Mouse (Mus musculus) testis, adult 2 months (tissue): Measurements from ENCODE around the gene Stk33. TPM values are rescaled to one million over a fixed set of nuclear protein-coding genes. Genes with fewer than 3 reads are reported as not detected.

ENCODE experiments used
- H3K27ac ChIP-seq: fragments of 200-500 bp; 2 replicates; pipeline ENCODE4 v1.5.1; 2012; ENCODE audit warnings: low read depth, low read length; ENCODE audit not compliant: control insufficient read depth, insufficient read depth
- H3K27me3 ChIP-seq: fragments of 200-500 bp; 2 replicates; pipeline ENCODE4 v1.6.1; 2012; ENCODE audit warnings: mild to moderate bottlenecking, low read length, moderate library complexity; ENCODE audit not compliant: control insufficient read depth, insufficient read depth
- H3K36me3 ChIP-seq: fragments of 200-500 bp; 2 replicates; pipeline ENCODE4 v1.6.1; 2012; ENCODE audit warnings: mild to moderate bottlenecking, low read length; ENCODE audit not compliant: control insufficient read depth, insufficient read depth
- H3K4me1 ChIP-seq: fragments of 200-500 bp; 2 replicates; pipeline ENCODE4 v1.6.1; 2012; ENCODE audit warnings: low read length; ENCODE audit not compliant: control insufficient read depth, insufficient read depth
- H3K4me3 ChIP-seq: fragments of 200-500 bp; 2 replicates; pipeline ENCODE4 v1.5.1; 2012; ENCODE audit warnings: low read depth, mild to moderate bottlenecking, low read length, moderate library complexity, mixed read lengths; ENCODE audit not compliant: control insufficient read depth
- CTCF ChIP-seq: fragments of 200-500 bp; IDR thresholded peaks from 2 replicates; pipeline ENCODE4 v1.5.1; 2012; ENCODE audit warnings: low read depth, mild to moderate bottlenecking, inconsistent platforms, low read length, moderate library complexity; ENCODE audit not compliant: control insufficient read depth, insufficient read depth, insufficient replicate concordance
- POLR2A ChIP-seq: fragments of 200-500 bp; IDR thresholded peaks from 2 replicates; pipeline ENCODE4 v1.6.1; 2012; ENCODE audit warnings: low read depth, mild to moderate bottlenecking, inconsistent platforms, low read length, moderate library complexity; ENCODE audit not compliant: control insufficient read depth
- polyA plus RNA-seq: library from polyadenylated mRNA; depleted of rRNA; stranded (reverse); fragments of >200 nt; gene quantifications from 2 replicates; pipeline ENCODE4 v1.2.3, GENCODE M21; 2012

Gene Stk33
- polyA plus RNA-seq, 1 experiment = 132 TPM

DNA sequence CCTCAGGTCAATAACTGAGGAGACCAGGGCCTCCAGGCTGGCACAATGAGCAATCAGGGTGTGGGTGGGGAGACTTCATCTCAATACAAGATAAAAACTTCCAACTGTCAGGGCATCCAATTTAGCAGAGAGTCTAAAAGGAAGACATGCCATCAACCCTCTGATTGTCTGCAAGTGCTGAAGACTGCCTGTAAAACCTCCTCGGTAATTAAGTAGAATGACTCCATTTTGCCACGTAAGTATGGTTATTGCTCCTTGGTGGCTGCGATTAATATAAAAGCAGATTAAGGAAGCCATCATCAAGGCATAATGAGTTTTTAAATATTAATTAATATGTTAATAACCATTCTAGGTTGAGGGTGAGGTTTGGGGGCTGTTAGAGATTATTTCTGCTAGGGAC, 187.5 kb downstream of the Stk33 start:
- Histone ChIP-seq H3K27me3 (no peaks in the 10 kb centered on the region), H3K27ac (no peak overlapping the region), H3K4me3 (no peak overlapping the region), H3K36me3 (no peaks in the 10 kb centered on the region), H3K4me1 (peaks cover 6% of the 10 kb centered on the region)
- no peak for TF ChIP-seq POLR2A
- no peak for TF ChIP-seq CTCF

DNA sequence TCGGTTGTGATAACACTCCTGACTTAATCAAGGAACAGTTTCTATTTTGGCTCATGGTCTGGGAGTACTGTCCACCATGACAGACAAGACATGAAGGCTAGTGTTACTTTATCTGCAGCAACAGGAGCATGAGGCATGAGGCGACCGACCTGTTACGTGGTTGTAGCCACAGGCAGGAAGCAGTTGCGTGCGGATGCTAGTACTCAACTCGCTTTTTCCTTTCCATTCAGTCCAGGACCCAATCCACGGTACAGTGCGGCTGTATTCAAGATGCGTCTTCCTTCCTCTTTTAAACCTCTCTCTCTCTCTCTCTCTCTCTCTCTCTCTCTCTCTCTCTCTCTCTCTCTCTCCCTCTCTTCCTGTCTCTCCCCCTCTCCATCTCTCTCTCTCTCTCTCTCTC, 194.1 kb downstream of the Stk33 start:
- Histone ChIP-seq H3K27me3 (no peaks in the 10 kb centered on the region; the same call in 1 of the 2 replicates), H3K36me3 (no peaks in the 10 kb centered on the region), H3K4me3 (no peak overlapping the region), H3K4me1 (peaks cover 5% of the 10 kb centered on the region), H3K27ac (no peak overlapping the region)
- TF ChIP-seq CTCF = no peak
- TF ChIP-seq POLR2A = no peak

DNA sequence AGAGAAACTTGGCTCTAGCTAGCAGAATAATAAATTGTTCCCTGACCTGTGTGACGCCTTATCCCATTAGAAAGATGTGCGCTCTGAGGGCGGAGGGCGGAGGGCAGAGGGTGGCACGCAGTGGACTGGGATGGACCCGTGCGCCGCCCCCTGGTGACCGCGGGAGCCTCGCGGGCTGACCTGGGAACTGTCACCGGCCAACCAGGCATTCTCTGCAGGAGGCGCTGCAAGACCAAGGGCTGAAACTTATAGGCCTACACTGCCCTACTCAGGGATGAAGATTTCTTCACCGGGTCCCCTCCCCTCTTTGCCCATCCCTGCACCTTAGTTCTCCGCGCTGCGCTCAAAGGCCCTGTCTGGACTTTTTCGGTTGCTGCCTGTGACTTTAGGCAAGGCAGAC, 197.6 kb downstream of the Stk33 start:
- Histone ChIP-seq H3K36me3 (no peaks in the 10 kb centered on the region), H3K4me3 (no peak overlapping the region), H3K27ac (no peak overlapping the region), H3K27me3 (no peaks in the 10 kb centered on the region; the same call in 1 of the 2 replicates), H3K4me1 (peaks cover 5% of the 10 kb centered on the region)
- TF ChIP-seq CTCF (no peak), POLR2A (no peak)

DNA sequence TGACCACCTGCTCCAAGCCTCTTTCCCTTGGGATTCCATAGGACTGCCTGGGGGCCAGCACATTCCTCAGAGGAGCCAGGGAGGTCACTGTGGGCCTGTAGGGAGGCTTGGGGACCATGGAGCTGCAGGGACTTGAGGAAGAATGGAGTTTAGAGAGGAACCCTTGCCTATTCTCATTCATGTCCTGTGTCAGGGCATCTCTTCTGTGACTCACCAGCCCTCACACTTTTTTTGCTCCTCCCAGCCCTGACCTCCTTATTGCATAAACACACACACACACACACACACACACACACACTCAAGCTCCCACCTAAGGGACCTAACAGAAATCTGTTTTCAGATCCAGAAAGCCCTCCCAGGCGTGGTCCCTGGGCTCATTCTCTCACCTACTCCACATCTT, 199.5 kb downstream of the Stk33 start:
- TF ChIP-seq CTCF (no peak), POLR2A (no peak)

DNA sequence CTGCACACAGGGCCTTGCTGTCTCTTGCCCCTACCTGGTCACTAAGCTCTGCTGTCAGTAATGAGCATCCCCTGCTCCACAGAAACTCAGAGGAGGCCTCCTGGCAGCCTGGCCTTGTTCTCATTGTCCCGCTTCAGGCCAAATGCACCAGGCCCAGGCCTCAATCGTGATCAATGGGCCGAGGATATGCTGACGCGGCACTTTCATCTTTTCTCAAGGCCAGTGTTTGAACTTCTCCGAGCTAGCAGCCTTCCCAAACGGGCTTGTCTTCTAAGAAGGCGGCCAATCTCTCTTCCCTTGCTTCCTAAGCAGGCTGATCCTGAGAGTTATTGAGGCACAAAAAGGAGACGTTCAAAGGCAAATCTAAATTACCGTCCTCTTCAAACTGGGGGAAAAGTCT, 200.2 kb downstream of the Stk33 start:
- TF ChIP-seq POLR2A = no peak
- TF ChIP-seq CTCF = no peak
- Histone ChIP-seq H3K36me3 (no peaks in the 10 kb centered on the region), H3K4me1 (peaks cover 5% of the 10 kb centered on the region), H3K4me3 (no peak overlapping the region), H3K27me3 (no peaks in the 10 kb centered on the region; the same call in 1 of the 2 replicates), H3K27ac (no peak overlapping the region)

More for the DNA sequence above, 199.5 kb downstream of the Stk33 start:
- Histone ChIP-seq H3K4me3 (no peak overlapping the region), H3K27ac (no peak overlapping the region), H3K36me3 (no peaks in the 10 kb centered on the region), H3K27me3 (no peaks in the 10 kb centered on the region; the same call in 1 of the 2 replicates), H3K4me1 (peaks cover 5% of the 10 kb centered on the region)

DNA sequence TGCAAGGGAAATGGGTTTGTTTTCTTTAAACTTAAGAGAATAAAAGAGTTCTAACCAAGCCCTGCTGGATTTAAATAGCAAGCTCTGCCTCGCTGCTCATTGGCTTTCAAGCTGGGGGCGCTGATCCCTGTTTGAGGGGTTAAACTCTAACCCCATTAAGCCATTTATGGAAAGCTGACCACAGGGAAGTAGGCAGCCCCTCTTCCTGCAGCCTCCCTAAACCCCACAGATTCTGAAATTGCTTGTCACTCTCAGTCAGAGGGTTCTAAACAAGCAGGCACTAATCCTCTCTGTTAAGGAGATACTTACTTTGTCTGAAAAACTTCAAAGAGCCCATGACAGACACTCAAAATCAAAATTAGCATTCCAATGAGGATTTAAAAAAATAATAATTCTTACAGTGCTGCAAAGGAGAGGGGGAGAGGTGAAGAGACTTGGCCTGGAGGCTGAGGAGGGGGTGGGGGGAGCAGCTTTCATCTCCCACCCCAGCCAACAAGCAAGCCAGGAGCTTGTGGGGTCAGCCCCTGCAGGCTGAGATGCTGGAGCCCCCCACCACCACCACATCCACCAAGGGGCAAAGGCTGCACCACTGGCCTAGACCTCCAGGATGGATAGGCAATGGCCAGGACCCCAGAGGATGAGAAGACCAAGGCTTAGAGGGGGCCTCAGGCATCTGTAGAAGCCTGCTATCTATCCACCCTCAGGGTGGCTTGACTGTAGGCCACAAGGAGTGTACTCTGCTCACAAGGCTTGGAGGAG, 203.8 kb downstream of the Stk33 start:
- Histone ChIP-seq H3K4me1 (no peaks in the 10 kb centered on the region), H3K27ac (no peak overlapping the region), H3K27me3 (no peaks in the 10 kb centered on the region), H3K4me3 (no peak overlapping the region), H3K36me3 (no peaks in the 10 kb centered on the region)
- TF ChIP-seq CTCF (no peak), POLR2A (no peak)

DNA sequence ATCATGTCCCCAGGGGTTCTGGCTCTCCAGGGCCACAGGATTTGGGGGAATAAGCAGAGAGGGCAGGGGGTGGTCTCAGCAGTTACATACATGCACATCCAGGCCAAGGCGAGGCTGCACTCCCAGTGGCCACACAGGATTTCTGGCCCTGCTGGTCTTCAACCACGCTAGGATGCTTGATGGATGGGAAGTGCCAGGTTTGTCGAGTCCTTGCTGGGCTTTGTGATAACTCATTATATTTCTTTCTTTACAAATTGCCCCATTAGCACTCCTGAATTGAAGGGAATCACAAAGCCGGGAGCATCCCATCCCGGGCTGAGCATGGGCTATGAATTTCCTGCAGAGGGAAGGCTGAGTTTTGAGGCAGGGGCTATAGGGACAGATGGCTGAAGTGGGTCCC, 204.4 kb downstream of the Stk33 start:
- H3K4me1 ChIP-seq = no peaks in the 10 kb centered on the region
- H3K27ac ChIP-seq = no peak overlapping the region
- H3K4me3 ChIP-seq = no peak overlapping the region
- H3K27me3 ChIP-seq = no peaks in the 10 kb centered on the region
- no peaks in the 10 kb centered on the region for H3K36me3 ChIP-seq
- TF ChIP-seq CTCF = no peak
- TF ChIP-seq POLR2A = no peak
